Mouse (Mus musculus) limb, embryonic 10.5 days (tissue): ENCODE results near the gene Aunip. TPM values are rescaled to one million over a fixed set of nuclear protein-coding genes. Genes with fewer than 3 reads are reported as not detected.
A peak's percentile ranks its signal among the peaks of the same experiment; 100 is the strongest.

Source experiments
- DNase-seq: peaks from one replicate; pipeline ENCODE4 v3.0.0-alpha.2; 2017; ENCODE audit warnings: low spot score
- H3K27ac ChIP-seq: fragments of 300-500 bp; sonication (generic); 2 replicates; pipeline ENCODE4 v1.5.1; 2016; ENCODE audit warnings: mild to moderate bottlenecking
- H3K27me3 ChIP-seq: fragments of 300-500 bp; sonication (generic); 2 replicates; pipeline ENCODE4 v1.6.1; 2016; ENCODE audit warnings: low read depth, mild to moderate bottlenecking; ENCODE audit not compliant: poor library complexity, severe bottlenecking
- H3K36me3 ChIP-seq: fragments of 300-500 bp; sonication (generic); 2 replicates; pipeline ENCODE4 v1.6.1; 2016; ENCODE audit warnings: mild to moderate bottlenecking, moderate library complexity
- H3K4me1 ChIP-seq: fragments of 300-500 bp; sonication (generic); 2 replicates; pipeline ENCODE4 v1.6.1; 2016
- H3K4me3 ChIP-seq: fragments of 300-500 bp; sonication (generic); 2 replicates; pipeline ENCODE4 v1.5.1; 2016; ENCODE audit warnings: mild to moderate bottlenecking, moderate library complexity
- H3K9me3 ChIP-seq: fragments of 300-500 bp; sonication (generic); replicated peaks from 2 replicates; pipeline ENCODE4 v1.6.1; 2016; ENCODE audit warnings: mild to moderate bottlenecking
- WGBS: fragments of 180-500 bp; shearing (Covaris S2); methylation state at CpG from one replicate; pipeline ENCODE4 v1.1.7; 2016; 5-methylcytosine and 5-hydroxymethylcytosine counted together
- polyA plus RNA-seq: library from polyadenylated mRNA; unstranded; fragments of >200 nt; fragmentation: Nextera tagmentation; extraction: Ambion mirVana; gene quantifications from 2 replicates; pipeline ENCODE4 v1.2.1, GENCODE M21; 2016

The Aunip gene
- polyA plus RNA-seq: 21.9 and 29.6 TPM in 2 replicates

GRCm38 (mm10) chr4:134510845-134511411 is at the start of gene Aunip:
TSS of gene Aunip (plus strand) at chr4:134510999.
- peaks cover 22% of the 10 kb centered on the region for H3K4me1 ChIP-seq
- H3K4me3 ChIP-seq: peak within 1 kb of the TSS; percentile 76
- peaks cover 11% of the 10 kb centered on the region for H3K36me3 ChIP-seq
- H3K27me3 ChIP-seq: no peaks in the 10 kb centered on the region
- under 1% methylated on average over 42 of the region's 42 CpGs for WGBS
- no peaks in the 10 kb centered on the region for H3K9me3 ChIP-seq
- peak; percentile 95 for DNase-seq
- H3K27ac ChIP-seq: peak within 1 kb of the TSS; percentile 94

- Histone ChIP-seq H3K27ac (no peak overlapping the region), H3K9me3 (no peaks in the 10 kb centered on the region), H3K27me3 (peaks cover 8% of the 10 kb centered on the region), H3K4me3 (no peak overlapping the region), H3K4me1 (peaks cover 7% of the 10 kb centered on the region), H3K36me3 (no peaks in the 10 kb centered on the region)
- 86% methylated on average over 5 of the region's 5 CpGs for WGBS
- no peak for DNase-seq
Observed at GRCm38 (mm10) chr4:134461252-134461651, 49.5 kb upstream of the Aunip start.

- peaks cover 10% of the 10 kb centered on the region for H3K36me3 ChIP-seq
- no peak overlapping the region for H3K4me3 ChIP-seq
- WGBS: 54% methylated on average over 12 of the region's 12 CpGs
- peaks cover 15% of the 10 kb centered on the region for H3K27me3 ChIP-seq
- H3K4me1 ChIP-seq: peaks cover 23% of the 10 kb centered on the region
- H3K9me3 ChIP-seq: no peaks in the 10 kb centered on the region
- no peak for DNase-seq
- no peak overlapping the region for H3K27ac ChIP-seq
Observed at GRCm38 (mm10) chr4:134465789-134466188, 45.0 kb upstream of the Aunip start.

- DNase-seq: no peak
- H3K27me3 ChIP-seq: peaks cover 15% of the 10 kb centered on the region
- no peaks in the 10 kb centered on the region for H3K9me3 ChIP-seq
- H3K4me1 ChIP-seq: peaks cover 23% of the 10 kb centered on the region
- peak overlapping the region; percentile 90 for H3K4me3 ChIP-seq
- peak overlapping the region; percentile 99 for H3K27ac ChIP-seq
- WGBS: 80% methylated on average over 11 of the region's 11 CpGs
- H3K36me3 ChIP-seq: peaks cover 19% of the 10 kb centered on the region
Observed at GRCm38 (mm10) chr4:134466381-134467262, 44.2 kb upstream of the Aunip start.

- H3K9me3 ChIP-seq: no peaks in the 10 kb centered on the region
- peaks cover 29% of the 10 kb centered on the region for H3K36me3 ChIP-seq
- peaks cover 15% of the 10 kb centered on the region for H3K27me3 ChIP-seq
- WGBS: under 1% methylated on average over 31 of the region's 31 CpGs
- peak; percentile 65 for DNase-seq
- peaks cover 23% of the 10 kb centered on the region for H3K4me1 ChIP-seq
- peak overlapping the region; percentile 90 for H3K4me3 ChIP-seq
- H3K27ac ChIP-seq: peak overlapping the region; percentile 99
Observed at GRCm38 (mm10) chr4:134467435-134468214, 43.2 kb upstream of the Aunip start.

- Histone ChIP-seq H3K9me3 (no peaks in the 10 kb centered on the region), H3K27me3 (peaks cover 15% of the 10 kb centered on the region), H3K36me3 (peaks cover 34% of the 10 kb centered on the region), H3K27ac (peak within 1 kb of the TSS; percentile 99), H3K4me1 (peaks cover 23% of the 10 kb centered on the region), H3K4me3 (peak within 1 kb of the TSS; percentile 90)
- DNase-seq: peak; percentile 96
- WGBS: under 1% methylated on average over 31 of the region's 31 CpGs
Observed at GRCm38 (mm10) chr4:134468215-134468575, 42.6 kb upstream of the Aunip start, which contains the start of gene Stmn1. TSS of gene Stmn1 (plus strand) at chr4:134468320.

- Histone ChIP-seq H3K9me3 (no peaks in the 10 kb centered on the region), H3K27me3 (peaks cover 15% of the 10 kb centered on the region), H3K4me1 (peaks cover 23% of the 10 kb centered on the region), H3K36me3 (peaks cover 36% of the 10 kb centered on the region), H3K4me3 (peak overlapping the region; percentile 90), H3K27ac (peak overlapping the region; percentile 99)
- peak; percentile 96 for DNase-seq
- under 1% methylated on average over 65 of the region's 68 CpGs for WGBS
Observed at GRCm38 (mm10) chr4:134468578-134469266, 42.1 kb upstream of the Aunip start.

GRCm38 (mm10) chr4:134469341-134469796 is 41.4 kb upstream of the Aunip start:
- WGBS: 32% methylated on average over 6 of the region's 6 CpGs
- H3K27ac ChIP-seq: peak overlapping the region; percentile 99
- H3K9me3 ChIP-seq: no peaks in the 10 kb centered on the region
- H3K27me3 ChIP-seq: peaks cover 15% of the 10 kb centered on the region
- peaks cover 23% of the 10 kb centered on the region for H3K4me1 ChIP-seq
- peaks cover 43% of the 10 kb centered on the region for H3K36me3 ChIP-seq
- peak; percentile 42 for DNase-seq
- peak overlapping the region; percentile 90 for H3K4me3 ChIP-seq

GRCm38 (mm10) chr4:134469985-134470384 is 40.8 kb upstream of the Aunip start:
- no peak for DNase-seq
- Histone ChIP-seq H3K4me3 (peak overlapping the region; percentile 90), H3K27me3 (peaks cover 15% of the 10 kb centered on the region), H3K27ac (no peak overlapping the region), H3K4me1 (peaks cover 23% of the 10 kb centered on the region), H3K9me3 (no peaks in the 10 kb centered on the region), H3K36me3 (peaks cover 49% of the 10 kb centered on the region)
- WGBS: 91% methylated on average over 3 of the region's 3 CpGs

- no peaks in the 10 kb centered on the region for H3K9me3 ChIP-seq
- H3K4me1 ChIP-seq: peaks cover 23% of the 10 kb centered on the region
- peaks cover 5% of the 10 kb centered on the region; the same call in 1 of the 2 replicates for H3K27me3 ChIP-seq
- no peak for DNase-seq
- H3K4me3 ChIP-seq: no peak overlapping the region
- peaks cover 64% of the 10 kb centered on the region for H3K36me3 ChIP-seq
- H3K27ac ChIP-seq: no peak overlapping the region
Observed at GRCm38 (mm10) chr4:134471469-134471868, 39.3 kb upstream of the Aunip start.

GRCm38 (mm10) chr4:134473764-134474163 is 37.0 kb upstream of the Aunip start:
- no peak for DNase-seq
- Histone ChIP-seq H3K9me3 (no peaks in the 10 kb centered on the region), H3K4me3 (no peak overlapping the region), H3K27ac (no peak overlapping the region), H3K36me3 (peaks cover 72% of the 10 kb centered on the region), H3K27me3 (no peaks in the 10 kb centered on the region), H3K4me1 (peaks cover 11% of the 10 kb centered on the region)
- WGBS: 89% methylated on average over 4 of the region's 4 CpGs

- H3K4me3 ChIP-seq: no peak overlapping the region
- peaks cover 9% of the 10 kb centered on the region for H3K4me1 ChIP-seq
- H3K9me3 ChIP-seq: no peaks in the 10 kb centered on the region
- WGBS: 73% methylated on average over 8 of the region's 8 CpGs
- no peak for DNase-seq
- H3K27ac ChIP-seq: no peak overlapping the region
- peaks cover 72% of the 10 kb centered on the region for H3K36me3 ChIP-seq
- H3K27me3 ChIP-seq: no peaks in the 10 kb centered on the region
Observed at GRCm38 (mm10) chr4:134474240-134474639, 36.6 kb upstream of the Aunip start.
